Mouse (Mus musculus) G1E (cell line): ENCODE measurements around the gene Ears2.
A peak's percentile ranks its signal among the peaks of the same experiment; 100 is the strongest.

Experiments used
- CTCF ChIP-seq: IDR thresholded peaks from 2 replicates; pipeline ENCODE4 v1.5.1; 2012; ENCODE audit warnings: low read depth, low read length, inconsistent platforms, mixed read lengths
- GATA1 ChIP-seq: IDR thresholded peaks from 2 replicates; pipeline ENCODE4 v1.6.1; 2012; ENCODE audit warnings: borderline replicate concordance, low read length, inconsistent platforms, mixed read lengths
- TAL1 ChIP-seq: conservative IDR thresholded peaks from 2 replicates; pipeline ENCODE4 v1.6.1; 2012; ENCODE audit warnings: low read depth, low read length, inconsistent platforms, mixed read lengths

DNA sequence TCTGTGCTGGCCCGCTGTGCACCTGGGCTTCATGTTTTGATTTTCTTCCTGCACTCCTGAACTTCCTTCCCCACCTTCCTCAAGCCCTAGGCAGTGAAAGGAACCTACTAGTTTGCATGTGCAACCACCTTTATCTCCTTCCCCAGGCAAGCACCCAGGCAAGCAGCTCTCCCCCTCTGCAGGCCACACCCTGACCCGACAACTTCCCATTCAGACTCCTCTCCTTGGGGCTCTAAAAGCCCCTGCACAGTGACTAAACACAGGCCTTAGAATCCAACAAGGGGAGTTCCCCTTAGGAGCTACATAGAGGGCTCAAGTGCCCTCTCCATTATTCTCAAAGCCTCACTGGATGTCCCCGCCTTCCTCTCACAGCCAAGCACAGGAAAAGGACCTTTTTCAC, 48.8 kb downstream of the Ears2 start:
- no peak for TF ChIP-seq CTCF
- no peak for TF ChIP-seq GATA1
- peak; percentile 44 for TF ChIP-seq TAL1
